Mouse (Mus musculus): ENCODE results near the gene Tbc1d17. TPM values are rescaled to one million over a fixed set of nuclear protein-coding genes. Genes with fewer than 3 reads are reported as not detected.

The Tbc1d17 gene
- total RNA-seq, 1 experiment from 2014 or later = 21.6 TPM

Other genes with a start within 250 kb of the Tbc1d17 start
- 0.10 and 0.38 TPM in 2 replicates for gene Myh14, start 178.2 kb downstream of the Tbc1d17 start, total RNA-seq (2017)
- gene Izumo2, start 140.3 kb downstream of the Tbc1d17 start, total RNA-seq (2017) = not detected in 2 replicates
- 67.1 and 70.6 TPM in 2 replicates for gene Vrk3, start 100.7 kb downstream of the Tbc1d17 start, total RNA-seq (2017)
- 3.5 and 3.9 TPM in 2 replicates for gene Zfp473, start 98.0 kb downstream of the Tbc1d17 start, total RNA-seq (2017)
- 96.9 and 114 TPM in 2 replicates for gene Nup62, start 33.0 kb downstream of the Tbc1d17 start, total RNA-seq (2017)
- gene Il4i1, start 32.7 kb downstream of the Tbc1d17 start, total RNA-seq (2017) = 1.3 TPM in 1 of 2 replicates, not detected in the other
- 3.1 and 3.3 TPM in 2 replicates for gene Atf5, start 32.4 kb downstream of the Tbc1d17 start, total RNA-seq (2017)
- 32.6 and 38.0 TPM in 2 replicates for gene Akt1s1, start 88 bp downstream of the Tbc1d17 start, total RNA-seq (2017)
- gene Pnkp, start 8.1 kb upstream of the Tbc1d17 start, total RNA-seq (2017) = 27.8 and 30.0 TPM in 2 replicates
- 41.8 and 54.1 TPM in 2 replicates for gene Ptov1, start 20.7 kb upstream of the Tbc1d17 start, total RNA-seq (2017)
- 6.7 and 11.8 TPM in 2 replicates for gene Med25, start 43.6 kb upstream of the Tbc1d17 start, total RNA-seq (2017)
- gene Fuz, start 47.0 kb upstream of the Tbc1d17 start, total RNA-seq (2017) = 33.3 and 39.8 TPM in 2 replicates
- 12.4 and 25.5 TPM in 2 replicates for gene Ap2a1, start 80.4 kb upstream of the Tbc1d17 start, total RNA-seq (2017)
- gene Tsks, start 94.1 kb upstream of the Tbc1d17 start, total RNA-seq (2017) = not detected in 2 replicates
- gene Cpt1c, start 125.8 kb upstream of the Tbc1d17 start, total RNA-seq (2017) = 0.20 TPM in 1 of 2 replicates, not detected in the other
- 156 and 185 TPM in 2 replicates for gene Prmt1, start 137.5 kb upstream of the Tbc1d17 start, total RNA-seq (2017)
- gene Irf3, start 148.6 kb upstream of the Tbc1d17 start, total RNA-seq (2017) = 75.7 and 137 TPM in 2 replicates
- gene Bcl2l12, start 149.6 kb upstream of the Tbc1d17 start, total RNA-seq (2017) = 19.8 and 35.1 TPM in 2 replicates
- gene Scaf1, start 167.3 kb upstream of the Tbc1d17 start, total RNA-seq (2017) = 11.3 and 13.8 TPM in 2 replicates
- gene Rras, start 168.9 kb upstream of the Tbc1d17 start, total RNA-seq (2017) = 1.9 and 9.0 TPM in 2 replicates
- 3.9 and 4.6 TPM in 2 replicates for gene Prr12, start 203.8 kb upstream of the Tbc1d17 start, total RNA-seq (2017)
- 56.2 and 72.8 TPM in 2 replicates for gene Nosip, start 213.3 kb upstream of the Tbc1d17 start, total RNA-seq (2017)
- 6.6 and 6.7 TPM in 2 replicates for gene Prrg2, start 213.6 kb upstream of the Tbc1d17 start, total RNA-seq (2017)
- gene Rcn3, start 243.1 kb upstream of the Tbc1d17 start, total RNA-seq (2017) = 41.8 and 52.6 TPM in 2 replicates

All from hematopoietic stem cell, adult 5-6 weeks (primary cell).